Mouse (Mus musculus) stomach, embryonic 16.5 days (tissue): ENCODE data around the gene G6pc. TPM values are rescaled to one million over a fixed set of nuclear protein-coding genes. Genes with fewer than 3 reads are reported as not detected.
"Not testable (repeated sequence)": the region's sequence is repeated elsewhere in the genome, so short reads cannot be mapped to it uniquely, and the experiment has no call there.

Experiments used
- ATAC-seq: fragments of 200-750 bp; cut with Nextera tagmentation; 2 replicates; pipeline ENCODE4 v1.8.0; 2017; ENCODE audit warnings: moderate number of reproducible peaks, moderate TSS enrichment; ENCODE audit not compliant: insufficient read depth, low FRiP score
- H3K27ac ChIP-seq: fragments of 300-500 bp; sonication (generic); 2 replicates; pipeline ENCODE4 v1.5.1; 2014; ENCODE audit warnings: low read length
- H3K27me3 ChIP-seq: fragments of 300-500 bp; sonication (generic); 2 replicates; pipeline ENCODE4 v1.6.1; 2014; ENCODE audit warnings: low read length, control low read depth, mixed read lengths; ENCODE audit not compliant: control insufficient read depth, insufficient read depth
- H3K36me3 ChIP-seq: fragments of 300-500 bp; sonication (generic); 2 replicates; pipeline ENCODE4 v1.6.1; 2014; ENCODE audit warnings: low read length; ENCODE audit not compliant: control insufficient read depth, insufficient read depth
- H3K4me1 ChIP-seq: fragments of 300-500 bp; sonication (generic); 2 replicates; pipeline ENCODE4 v1.6.1; 2014; ENCODE audit warnings: low read length, control low read depth, mixed read lengths; ENCODE audit not compliant: control insufficient read depth, insufficient read depth
- H3K4me2 ChIP-seq: fragments of 300-500 bp; sonication (generic); 2 replicates; pipeline ENCODE4 v1.6.1; 2014; ENCODE audit warnings: low read depth, low read length, mixed read lengths
- H3K4me3 ChIP-seq: fragments of 300-500 bp; sonication (generic); replicated peaks from 2 replicates; pipeline ENCODE4 v1.5.1; 2014; ENCODE audit warnings: mild to moderate bottlenecking, low read length
- H3K9ac ChIP-seq: fragments of 300-500 bp; sonication (generic); 2 replicates; pipeline ENCODE4 v1.6.1; 2014; ENCODE audit warnings: low read length
- H3K9me3 ChIP-seq: fragments of 300-500 bp; sonication (generic); replicated peaks from 2 replicates; pipeline ENCODE4 v1.6.1; 2016; ENCODE audit warnings: low read length, control low read depth; ENCODE audit not compliant: control insufficient read depth
- WGBS: fragments of 180-500 bp; shearing (Covaris S2); extraction: QIAGEN DNeasy Blood & Tissue Kit; methylation state at CpG from one replicate; pipeline ENCODE4 v1.1.7; 2014; 5-methylcytosine and 5-hydroxymethylcytosine counted together
- polyA plus RNA-seq: library from polyadenylated mRNA; unstranded; fragments of >200 nt; fragmentation: Nextera tagmentation; extraction: Ambion mirVana; gene quantifications from 2 replicates; pipeline ENCODE4 v1.2.1, GENCODE M21; 2015

G6pc gene
- polyA plus RNA-seq, 1 experiment from 2014 or later: 0.09 TPM

GRCm38 (mm10) chr11:101370141-101370540 lies 2.8 kb downstream of the G6pc start:
- WGBS: 61% methylated on average over 5 of the region's 5 CpGs
- H3K36me3 ChIP-seq: no peaks in the 10 kb centered on the region
- H3K27me3 ChIP-seq: no peaks in the 10 kb centered on the region
- H3K27ac ChIP-seq: no peak overlapping the region
- H3K9me3 ChIP-seq: no peaks in the 10 kb centered on the region
- ATAC-seq: no peak
- H3K9ac ChIP-seq: no peak overlapping the region
- H3K4me3 ChIP-seq: no peak overlapping the region
- H3K4me1 ChIP-seq: no peaks in the 10 kb centered on the region
- H3K4me2 ChIP-seq: no peak overlapping the region

GRCm38 (mm10) chr11:101374421-101374938 lies 7.1 kb downstream of the G6pc start:
- WGBS: 57% methylated on average over 7 of the region's 7 CpGs
- Histone ChIP-seq H3K4me2 (no peak overlapping the region), H3K4me3 (no peak overlapping the region), H3K27ac (no peak overlapping the region), H3K4me1 (no peaks in the 10 kb centered on the region), H3K27me3 (no peaks in the 10 kb centered on the region), H3K9me3 (no peaks in the 10 kb centered on the region), H3K9ac (no peak overlapping the region), H3K36me3 (no peaks in the 10 kb centered on the region)
- no peak for ATAC-seq

- H3K4me3 ChIP-seq, H3K27me3 ChIP-seq, H3K4me1 ChIP-seq, H3K36me3 ChIP-seq, ATAC-seq, H3K9me3 ChIP-seq, H3K27ac ChIP-seq, H3K9ac ChIP-seq, H3K4me2 ChIP-seq: not testable (repeated sequence)
- 91% methylated on average over 8 of the region's 8 CpGs for WGBS
These were observed 10.8 kb downstream of the G6pc start for GRCm38 (mm10) chr11:101378196-101378595.

GRCm38 (mm10) chr11:101378926-101379325 lies 11.6 kb downstream of the G6pc start:
- H3K4me2 ChIP-seq: no peak overlapping the region
- no peak for ATAC-seq
- WGBS: 74% methylated on average over 6 of the region's 6 CpGs

GRCm38 (mm10) chr11:101381817-101382216 lies 14.5 kb downstream of the G6pc start:
- Histone ChIP-seq H3K27me3 (no peaks in the 10 kb centered on the region), H3K9me3 (no peaks in the 10 kb centered on the region), H3K9ac (no peak overlapping the region), H3K4me3 (no peak overlapping the region), H3K27ac (no peak overlapping the region), H3K4me2 (no peak overlapping the region), H3K4me1 (no peaks in the 10 kb centered on the region), H3K36me3 (no peaks in the 10 kb centered on the region)
- ATAC-seq: no peak
- 27% methylated on average over 4 of the region's 4 CpGs for WGBS

More at GRCm38 (mm10) chr11:101378926-101379325, 11.6 kb downstream of the G6pc start:
- H3K27me3 ChIP-seq: no peaks in the 10 kb centered on the region
- H3K36me3 ChIP-seq: no peaks in the 10 kb centered on the region
- no peak overlapping the region for H3K9ac ChIP-seq
- H3K9me3 ChIP-seq: no peaks in the 10 kb centered on the region
- no peak overlapping the region for H3K4me3 ChIP-seq
- H3K4me1 ChIP-seq: no peaks in the 10 kb centered on the region
- no peak overlapping the region for H3K27ac ChIP-seq

- WGBS: 2% methylated on average over 8 of the region's 8 CpGs
- Histone ChIP-seq H3K9me3 (no peaks in the 10 kb centered on the region), H3K27ac (no peak overlapping the region), H3K4me1 (no peaks in the 10 kb centered on the region), H3K36me3 (no peaks in the 10 kb centered on the region), H3K9ac (no peak overlapping the region), H3K4me3 (no peak overlapping the region), H3K4me2 (no peak overlapping the region), H3K27me3 (no peaks in the 10 kb centered on the region)
- ATAC-seq: peak; percentile 71; the same call in 1 of the 2 replicates
These were observed 27.7 kb downstream of the G6pc start for GRCm38 (mm10) chr11:101395110-101395509.

- H3K9ac ChIP-seq: no peak overlapping the region
- WGBS: 88% methylated on average over 2 of the region's 2 CpGs
- peaks cover 4% of the 10 kb centered on the region; the same call in 1 of the 2 replicates for H3K4me1 ChIP-seq
- 0 out of 2 replicates have a peak, but pooled peaks cover 7% of the 10 kb centered on the region for H3K36me3 ChIP-seq
- no peak overlapping the region for H3K27ac ChIP-seq
- no peak overlapping the region for H3K4me2 ChIP-seq
- H3K9me3 ChIP-seq: no peaks in the 10 kb centered on the region
- H3K27me3 ChIP-seq: no peaks in the 10 kb centered on the region
- no peak overlapping the region for H3K4me3 ChIP-seq
- no peak for ATAC-seq
These were observed 47.9 kb downstream of the G6pc start for GRCm38 (mm10) chr11:101415306-101415705.

- Histone ChIP-seq H3K9ac (peak overlapping the region; percentile 83), H3K4me3 (peak overlapping the region; percentile 76), H3K27ac (peak overlapping the region; percentile 48; the same call in 1 of the 2 replicates), H3K9me3 (no peaks in the 10 kb centered on the region), H3K27me3 (no peaks in the 10 kb centered on the region), H3K4me1 (peaks cover 4% of the 10 kb centered on the region; the same call in 1 of the 2 replicates), H3K36me3 (no peaks in the 10 kb centered on the region), H3K4me2 (peak overlapping the region; percentile 92)
- WGBS: 2% methylated on average over 11 of the region's 11 CpGs
- ATAC-seq: peak; percentile 38
These were observed 49.2 kb downstream of the G6pc start for GRCm38 (mm10) chr11:101416433-101417100.

GRCm38 (mm10) chr11:101417101-101417855 lies 49.9 kb downstream of the G6pc start, which contains the start of gene Aarsd1:
Aarsd1 (minus strand) TSS chr11:101417615.
- ATAC-seq: peak; percentile 76

More at GRCm38 (mm10) chr11:101417101-101417855, 49.9 kb downstream of the G6pc start, which contains the start of gene Aarsd1:
- no peaks in the 10 kb centered on the region for H3K9me3 ChIP-seq
- WGBS: under 1% methylated on average over 45 of the region's 45 CpGs
- H3K27ac ChIP-seq: peak within 1 kb of the TSS; percentile 48; the same call in 1 of the 2 replicates
- peaks cover 4% of the 10 kb centered on the region; the same call in 1 of the 2 replicates for H3K4me1 ChIP-seq
- peak within 1 kb of the TSS; percentile 76 for H3K4me3 ChIP-seq
- H3K36me3 ChIP-seq: no peaks in the 10 kb centered on the region
- peak within 1 kb of the TSS; percentile 83 for H3K9ac ChIP-seq
- H3K4me2 ChIP-seq: peak within 1 kb of the TSS; percentile 92
- no peaks in the 10 kb centered on the region for H3K27me3 ChIP-seq
